Mouse (Mus musculus) limb, embryonic 10.5 days (tissue): ENCODE results near the gene Ltbp1. TPM values are rescaled to one million over a fixed set of nuclear protein-coding genes. Genes with fewer than 3 reads are reported as not detected.

Experiments used
- DNase-seq: peaks from one replicate; pipeline ENCODE4 v3.0.0-alpha.2; 2017; ENCODE audit warnings: low spot score
- H3K27ac ChIP-seq: fragments of 300-500 bp; sonication (generic); 2 replicates; pipeline ENCODE4 v1.5.1; 2016; ENCODE audit warnings: mild to moderate bottlenecking
- H3K27me3 ChIP-seq: fragments of 300-500 bp; sonication (generic); 2 replicates; pipeline ENCODE4 v1.6.1; 2016; ENCODE audit warnings: low read depth, mild to moderate bottlenecking; ENCODE audit not compliant: poor library complexity, severe bottlenecking
- H3K36me3 ChIP-seq: fragments of 300-500 bp; sonication (generic); 2 replicates; pipeline ENCODE4 v1.6.1; 2016; ENCODE audit warnings: mild to moderate bottlenecking, moderate library complexity
- H3K4me1 ChIP-seq: fragments of 300-500 bp; sonication (generic); 2 replicates; pipeline ENCODE4 v1.6.1; 2016
- H3K4me3 ChIP-seq: fragments of 300-500 bp; sonication (generic); 2 replicates; pipeline ENCODE4 v1.5.1; 2016; ENCODE audit warnings: mild to moderate bottlenecking, moderate library complexity
- H3K9me3 ChIP-seq: fragments of 300-500 bp; sonication (generic); replicated peaks from 2 replicates; pipeline ENCODE4 v1.6.1; 2016; ENCODE audit warnings: mild to moderate bottlenecking
- WGBS: fragments of 180-500 bp; shearing (Covaris S2); methylation state at CpG from one replicate; pipeline ENCODE4 v1.1.7; 2016; 5-methylcytosine and 5-hydroxymethylcytosine counted together
- polyA plus RNA-seq: library from polyadenylated mRNA; unstranded; fragments of >200 nt; fragmentation: Nextera tagmentation; extraction: Ambion mirVana; gene quantifications from 2 replicates; pipeline ENCODE4 v1.2.1, GENCODE M21; 2016

Ltbp1 gene
- polyA plus RNA-seq, 1 experiment from 2014 or later: 16.4 TPM

DNA sequence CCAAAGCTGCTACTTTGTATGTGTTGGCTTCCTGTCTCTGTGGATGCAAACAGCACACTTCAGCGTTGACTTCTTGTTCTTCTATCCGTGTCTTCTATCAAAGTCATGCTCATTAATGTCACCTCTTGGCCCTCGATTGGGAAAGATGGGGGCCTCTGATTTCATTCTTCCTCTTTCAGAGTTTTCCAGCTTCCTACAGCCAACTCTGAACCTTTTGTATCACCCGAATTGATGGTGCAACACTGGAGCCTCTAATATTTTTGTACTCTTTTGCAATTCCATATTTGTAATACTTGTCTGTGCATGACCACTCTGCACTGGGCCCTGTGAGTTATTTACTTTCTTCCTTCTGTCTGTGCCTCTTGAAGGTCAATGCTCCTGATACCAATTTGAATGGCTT, 141.8 kb downstream of the Ltbp1 start:
- no peak overlapping the region for H3K27ac ChIP-seq
- DNase-seq: no peak
- 90% methylated on average over 4 of the region's 4 CpGs for WGBS
- H3K4me1 ChIP-seq: no peaks in the 10 kb centered on the region
- H3K27me3 ChIP-seq: no peaks in the 10 kb centered on the region
- H3K9me3 ChIP-seq: no peaks in the 10 kb centered on the region
- no peak overlapping the region for H3K4me3 ChIP-seq
- H3K36me3 ChIP-seq: peaks cover 3% of the 10 kb centered on the region; the same call in 1 of the 2 replicates

DNA sequence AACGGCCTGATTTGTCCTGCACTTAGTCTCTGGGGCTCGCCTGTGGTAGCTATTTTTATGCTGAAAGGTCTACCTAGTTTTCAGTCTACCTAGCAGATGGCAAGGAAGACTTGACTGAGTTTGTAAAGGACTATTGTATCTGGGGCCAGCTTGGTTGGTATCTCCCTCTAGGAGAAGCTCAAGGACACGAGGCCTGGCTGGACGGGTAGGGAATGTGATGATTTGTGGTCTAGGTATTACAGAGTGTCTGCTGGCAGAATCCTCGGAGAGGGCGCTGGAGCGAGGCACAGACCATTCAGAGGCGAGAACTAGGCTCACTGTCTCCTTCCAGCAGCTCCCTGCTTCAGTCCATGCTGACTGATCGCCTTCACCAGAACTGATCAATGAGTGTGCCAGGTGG, 146.4 kb downstream of the Ltbp1 start:
- Histone ChIP-seq H3K27me3 (no peaks in the 10 kb centered on the region), H3K36me3 (peaks cover 3% of the 10 kb centered on the region; the same call in 1 of the 2 replicates)
- WGBS: 84% methylated on average over 9 of the region's 9 CpGs

DNA sequence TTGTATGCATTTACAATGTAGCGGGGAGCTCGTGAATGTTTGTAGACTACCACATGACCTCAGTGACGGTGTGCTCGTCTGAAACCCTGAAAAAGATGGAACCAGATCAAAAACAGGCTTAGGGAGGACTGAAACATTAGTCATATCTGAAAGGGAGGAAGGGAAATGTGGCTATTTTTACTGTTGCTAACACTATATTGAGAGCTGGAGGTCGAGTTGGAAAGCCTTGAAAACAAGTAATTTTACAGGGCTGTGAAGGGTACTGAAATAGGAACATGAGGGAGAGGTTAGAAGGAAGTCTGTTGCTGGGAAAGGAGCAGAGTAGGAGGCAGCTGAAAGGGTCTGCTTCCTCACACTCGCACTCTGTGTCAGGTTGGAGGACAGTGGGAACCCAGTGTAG, 147.7 kb downstream of the Ltbp1 start:
- no peaks in the 10 kb centered on the region for H3K4me1 ChIP-seq
- H3K27me3 ChIP-seq: no peaks in the 10 kb centered on the region
- no peaks in the 10 kb centered on the region for H3K9me3 ChIP-seq
- 83% methylated on average over 6 of the region's 6 CpGs for WGBS
- no peak overlapping the region for H3K4me3 ChIP-seq
- no peak overlapping the region for H3K27ac ChIP-seq
- no peak for DNase-seq
- peaks cover 3% of the 10 kb centered on the region; the same call in 1 of the 2 replicates for H3K36me3 ChIP-seq

More for the DNA sequence above, 146.4 kb downstream of the Ltbp1 start:
- no peaks in the 10 kb centered on the region for H3K4me1 ChIP-seq
- no peak overlapping the region for H3K27ac ChIP-seq
- H3K4me3 ChIP-seq: no peak overlapping the region
- H3K9me3 ChIP-seq: no peaks in the 10 kb centered on the region
- DNase-seq: no peak

DNA sequence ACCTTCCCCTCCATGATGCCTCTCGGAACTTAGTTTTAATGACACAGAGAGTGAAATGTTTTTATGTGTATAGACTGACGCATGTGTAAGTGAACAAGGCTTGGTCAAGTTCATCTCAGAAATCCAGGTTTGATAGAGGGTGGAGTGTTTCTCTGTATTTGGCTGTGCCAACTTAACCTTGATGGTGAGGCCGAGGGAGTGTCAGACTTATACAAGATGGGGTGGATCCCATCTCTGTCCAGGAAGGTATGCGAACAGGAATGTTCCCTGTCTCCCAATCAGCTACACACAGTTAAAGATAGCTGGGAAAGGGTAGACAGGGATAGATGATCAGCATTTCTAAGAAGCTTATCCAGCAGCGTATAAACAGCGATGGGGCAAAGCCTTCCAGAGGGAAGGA, 153.0 kb downstream of the Ltbp1 start:
- H3K4me1 ChIP-seq: no peaks in the 10 kb centered on the region
- 87% methylated on average over 6 of the region's 6 CpGs for WGBS
- H3K27me3 ChIP-seq: no peaks in the 10 kb centered on the region
- H3K4me3 ChIP-seq: no peak overlapping the region
- no peaks in the 10 kb centered on the region for H3K9me3 ChIP-seq
- no peak for DNase-seq
- H3K36me3 ChIP-seq: no peaks in the 10 kb centered on the region
- H3K27ac ChIP-seq: no peak overlapping the region

DNA sequence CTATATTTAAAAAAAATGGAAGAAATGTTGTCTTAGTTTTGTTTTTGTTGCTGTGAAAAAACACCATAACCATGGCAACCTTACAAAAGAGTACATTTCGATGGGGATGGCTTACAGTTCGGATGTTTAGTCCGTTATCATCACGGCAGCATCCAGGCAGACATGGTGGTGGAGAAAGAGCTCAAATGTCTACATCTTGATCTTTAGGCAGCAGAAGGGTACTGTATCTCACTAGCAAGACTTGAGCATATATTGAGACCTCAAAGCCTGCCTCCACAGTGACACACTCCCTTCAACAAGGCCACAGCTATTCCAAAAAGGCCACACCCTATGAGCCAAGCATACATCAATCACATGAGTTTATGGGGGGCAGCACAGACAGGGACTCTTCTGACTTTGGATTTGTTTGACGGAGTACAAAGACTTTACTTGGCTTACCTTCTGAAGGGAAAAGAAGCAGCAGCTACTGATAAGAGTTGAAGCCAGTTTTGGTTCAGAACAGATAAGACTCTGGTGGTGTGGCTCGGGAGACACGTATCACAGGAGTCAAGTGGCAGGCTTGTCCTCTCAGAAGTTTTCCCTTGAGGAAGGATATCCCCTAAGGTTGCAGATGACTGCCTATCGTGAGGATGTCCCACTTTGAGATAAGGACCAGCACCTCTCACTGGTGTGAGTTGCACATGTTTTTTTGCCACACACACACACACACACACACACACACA, 153.9 kb downstream of the Ltbp1 start:
- Histone ChIP-seq H3K27me3 (no peaks in the 10 kb centered on the region), H3K4me3 (no peak overlapping the region), H3K4me1 (no peaks in the 10 kb centered on the region), H3K36me3 (no peaks in the 10 kb centered on the region), H3K9me3 (no peaks in the 10 kb centered on the region), H3K27ac (no peak overlapping the region)
- 93% methylated on average over 8 of the region's 8 CpGs for WGBS
- DNase-seq: no peak

DNA sequence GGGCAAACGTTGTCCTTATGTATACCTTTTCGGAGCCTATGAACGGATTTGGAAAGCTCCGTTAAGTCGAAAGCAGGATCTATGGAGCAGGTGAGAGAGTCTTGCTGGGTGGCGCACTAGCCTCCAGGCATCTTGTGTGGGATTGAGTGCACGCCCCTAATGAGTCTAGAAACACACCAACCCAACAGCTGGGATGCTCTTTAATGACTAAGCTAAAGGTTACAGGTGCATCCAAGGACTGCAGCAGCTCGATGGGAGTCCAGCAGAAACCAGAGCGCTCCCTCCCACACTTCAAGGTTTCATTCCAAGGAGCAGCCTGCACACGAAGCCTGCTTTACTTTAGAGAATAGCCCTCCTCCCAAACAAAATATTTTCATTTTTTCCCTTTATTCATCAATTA, 155.7 kb downstream of the Ltbp1 start:
- WGBS: 93% methylated on average over 10 of the region's 10 CpGs
- DNase-seq: no peak
- Histone ChIP-seq H3K27me3 (no peaks in the 10 kb centered on the region), H3K4me1 (no peaks in the 10 kb centered on the region), H3K9me3 (no peaks in the 10 kb centered on the region), H3K36me3 (no peaks in the 10 kb centered on the region), H3K4me3 (no peak overlapping the region), H3K27ac (no peak overlapping the region)

DNA sequence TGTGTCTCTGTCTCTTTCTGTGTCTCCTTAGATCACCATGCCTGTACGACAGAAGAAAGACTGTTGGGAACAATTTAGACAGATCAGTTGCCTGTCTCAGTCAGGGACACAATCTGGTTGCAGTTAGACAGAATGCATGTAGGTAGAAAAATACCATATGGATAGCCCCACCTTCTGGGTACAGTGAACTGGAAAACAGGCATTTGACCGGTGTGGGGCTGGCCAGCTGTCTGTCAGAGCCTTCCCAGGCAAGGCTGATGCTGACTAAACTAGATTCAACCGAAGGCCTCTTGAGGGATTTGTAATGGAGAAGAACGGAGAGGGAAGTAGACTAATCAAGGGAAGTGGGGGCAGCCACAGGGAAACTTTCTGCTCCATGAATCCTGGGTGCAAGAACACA, 156.6 kb downstream of the Ltbp1 start:
- H3K9me3 ChIP-seq: no peaks in the 10 kb centered on the region
- WGBS: 91% methylated on average over 4 of the region's 4 CpGs

DNA sequence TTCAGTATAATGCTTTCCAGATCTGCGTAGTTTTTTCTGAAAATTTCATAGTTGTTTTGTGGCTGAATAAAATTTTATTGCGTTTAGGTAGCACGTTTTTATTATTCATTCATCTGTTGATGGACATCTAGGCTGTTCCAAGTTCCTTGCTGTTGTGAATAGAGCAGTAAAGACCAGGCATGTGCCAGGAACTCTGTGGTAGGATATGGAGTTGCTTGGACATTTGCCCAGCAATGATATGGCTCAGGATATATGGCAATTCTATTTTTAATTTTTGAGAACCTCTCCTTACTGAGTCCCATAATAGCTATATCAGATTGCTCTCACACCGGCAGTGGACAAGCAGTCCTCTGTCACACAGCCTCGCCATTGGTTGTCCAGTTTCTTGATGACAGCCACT, 159.2 kb downstream of the Ltbp1 start:
- H3K27ac ChIP-seq: no peak overlapping the region
- 91% methylated on average over 5 of the region's 5 CpGs for WGBS
- H3K4me3 ChIP-seq: no peak overlapping the region
- no peaks in the 10 kb centered on the region for H3K36me3 ChIP-seq
- H3K4me1 ChIP-seq: no peaks in the 10 kb centered on the region
- no peaks in the 10 kb centered on the region for H3K9me3 ChIP-seq
- no peak for DNase-seq
- no peaks in the 10 kb centered on the region for H3K27me3 ChIP-seq

More for the DNA sequence above, 156.6 kb downstream of the Ltbp1 start:
- Histone ChIP-seq H3K27ac (no peak overlapping the region), H3K4me3 (no peak overlapping the region), H3K36me3 (no peaks in the 10 kb centered on the region), H3K4me1 (no peaks in the 10 kb centered on the region), H3K27me3 (no peaks in the 10 kb centered on the region)
- DNase-seq: no peak

DNA sequence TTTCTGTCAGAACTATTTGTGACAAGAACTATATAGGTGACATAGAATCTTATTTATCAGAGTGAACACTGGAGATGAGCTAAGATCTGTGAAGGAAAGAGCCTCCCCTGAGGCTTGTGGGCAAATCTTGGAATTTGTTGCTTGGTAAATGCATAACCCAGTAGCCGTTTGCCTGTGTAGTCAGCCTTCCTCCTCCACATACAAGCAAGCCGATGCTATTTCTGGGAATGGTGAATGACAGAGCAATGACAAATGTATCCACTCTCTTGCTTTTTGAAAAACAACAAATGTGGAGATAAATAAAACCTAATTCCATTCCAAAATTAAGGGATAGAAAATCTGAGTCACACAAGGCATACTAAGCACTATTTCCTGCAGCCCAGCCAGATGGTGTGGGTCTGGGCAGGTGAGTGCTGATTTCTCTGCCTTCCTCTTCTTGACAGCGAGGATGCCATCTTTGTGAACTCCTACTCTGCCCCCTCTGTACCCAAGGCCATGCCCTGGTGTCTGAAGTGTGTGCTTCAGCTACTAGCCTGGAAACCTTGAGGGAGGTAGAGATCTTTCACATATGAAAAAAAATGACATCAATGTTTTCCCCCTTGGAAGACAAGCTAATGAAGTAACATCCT, 163.3 kb downstream of the Ltbp1 start:
- no peaks in the 10 kb centered on the region for H3K4me1 ChIP-seq
- DNase-seq: no peak
- no peaks in the 10 kb centered on the region for H3K9me3 ChIP-seq
- no peak overlapping the region for H3K4me3 ChIP-seq
- H3K36me3 ChIP-seq: no peaks in the 10 kb centered on the region
- H3K27ac ChIP-seq: no peak overlapping the region
- WGBS: 90% methylated on average over 3 of the region's 3 CpGs
- H3K27me3 ChIP-seq: no peaks in the 10 kb centered on the region

DNA sequence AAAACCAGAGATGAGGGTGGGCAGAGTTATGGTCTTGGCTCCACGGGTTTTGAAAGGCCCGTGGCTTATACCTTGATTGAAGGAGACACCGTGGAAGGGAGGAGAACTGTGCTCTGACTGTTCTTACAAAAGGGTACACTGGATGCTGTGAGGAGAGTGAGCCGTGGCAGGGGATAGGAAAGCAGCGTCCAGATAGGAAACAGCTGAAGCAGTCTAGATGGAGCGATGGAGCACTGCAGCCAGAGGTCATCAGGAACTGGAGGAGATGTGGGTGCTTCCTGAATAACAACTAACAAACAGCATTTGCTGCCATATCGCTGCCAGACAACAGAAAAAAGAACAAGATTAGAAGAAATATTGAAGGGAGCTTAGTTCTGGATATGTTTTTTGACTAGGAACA, 166.3 kb downstream of the Ltbp1 start:
- H3K27me3 ChIP-seq: no peaks in the 10 kb centered on the region
- no peak overlapping the region for H3K27ac ChIP-seq
- H3K4me1 ChIP-seq: no peaks in the 10 kb centered on the region
- H3K9me3 ChIP-seq: no peaks in the 10 kb centered on the region
- DNase-seq: no peak
- H3K36me3 ChIP-seq: no peaks in the 10 kb centered on the region
- WGBS: 89% methylated on average over 7 of the region's 7 CpGs
- H3K4me3 ChIP-seq: no peak overlapping the region

DNA sequence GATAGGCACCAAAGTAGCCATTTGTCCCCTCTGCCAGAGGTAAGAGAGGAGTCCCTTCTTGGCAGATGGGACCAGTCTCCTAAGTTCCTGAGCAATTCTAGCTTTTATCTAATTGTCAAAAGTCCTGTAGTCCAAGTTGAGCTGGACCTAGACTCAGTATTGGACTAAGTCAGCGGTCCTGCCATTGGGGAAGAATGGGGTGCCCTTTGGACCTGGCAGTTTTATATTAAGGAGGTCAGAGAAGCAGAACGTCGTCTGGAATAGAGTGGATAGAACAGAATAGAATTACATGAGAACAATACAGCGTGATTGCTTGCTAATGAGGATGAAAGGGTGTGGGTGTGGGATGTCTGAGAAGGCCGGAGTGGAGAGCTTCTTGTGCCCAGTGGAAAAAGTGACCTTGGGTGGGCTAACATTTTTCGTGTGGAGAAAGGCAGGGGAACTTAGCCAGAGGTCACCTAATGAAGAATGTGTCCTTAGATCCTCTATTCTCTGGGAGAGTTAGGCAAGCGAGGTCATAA, 167.4 kb downstream of the Ltbp1 start:
- H3K27me3 ChIP-seq: no peaks in the 10 kb centered on the region
- no peak for DNase-seq
- no peak overlapping the region for H3K4me3 ChIP-seq
- no peak overlapping the region for H3K27ac ChIP-seq
- no peaks in the 10 kb centered on the region for H3K9me3 ChIP-seq
- no peaks in the 10 kb centered on the region for H3K36me3 ChIP-seq
- 89% methylated on average over 7 of the region's 7 CpGs for WGBS
- peaks cover 3% of the 10 kb centered on the region; the same call in 1 of the 2 replicates for H3K4me1 ChIP-seq

DNA sequence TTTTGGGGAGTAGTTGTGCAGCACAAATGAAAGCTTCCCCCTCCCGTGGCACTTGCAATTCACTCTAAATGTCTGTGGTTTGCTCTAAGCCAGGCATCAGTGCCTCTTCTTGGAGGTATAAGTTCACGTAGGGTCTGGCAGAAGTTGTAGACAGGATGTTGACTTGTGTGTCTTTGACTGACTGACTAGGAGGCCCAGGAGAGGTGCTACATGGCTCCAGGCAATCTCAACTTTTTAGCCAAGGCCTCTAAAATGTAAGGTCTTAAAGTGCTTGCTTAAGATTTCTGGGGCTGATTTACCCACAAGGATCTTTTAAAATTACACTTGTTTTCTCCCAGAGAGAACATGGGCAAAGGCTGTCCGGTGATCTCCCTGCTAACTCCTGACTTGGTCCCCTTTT, 169.1 kb downstream of the Ltbp1 start:
- no peak overlapping the region for H3K4me3 ChIP-seq
- H3K36me3 ChIP-seq: no peaks in the 10 kb centered on the region
- H3K4me1 ChIP-seq: peaks cover 18% of the 10 kb centered on the region
- WGBS: 88% methylated on average over 3 of the region's 3 CpGs
- H3K27me3 ChIP-seq: no peaks in the 10 kb centered on the region
- no peak for DNase-seq
- no peaks in the 10 kb centered on the region for H3K9me3 ChIP-seq
- H3K27ac ChIP-seq: no peak overlapping the region
